Mouse (Mus musculus): ENCODE data around the gene Msmo1.

- no peak for TF ChIP-seq CTCF (IDR thresholded peaks at IDR 0.05; ENCODE audit: low read depth, low read length)
- TF ChIP-seq POLR2A (IDR thresholded peaks at IDR 0.05; ENCODE audit: insufficient read depth, low read length) = no peak
Observed at GRCm38 (mm10) chr8:64672920-64673319, 60.7 kb downstream of the Msmo1 start.

Data from ES-Bruce4 (cell line).